Mouse (Mus musculus) heart, postnatal 0 days (tissue): ENCODE results near the gene Ntpcr.

Source experiments
- CTCF ChIP-seq: IDR thresholded peaks from 2 replicates; pipeline ENCODE4 v1.5.1; 2016; ENCODE audit warnings: antibody characterized with exemption, control low read depth, low read depth
- EP300 ChIP-seq: IDR thresholded peaks from 2 replicates; pipeline ENCODE4 v1.6.1; 2016; ENCODE audit warnings: antibody characterized with exemption, low read depth

DNA sequence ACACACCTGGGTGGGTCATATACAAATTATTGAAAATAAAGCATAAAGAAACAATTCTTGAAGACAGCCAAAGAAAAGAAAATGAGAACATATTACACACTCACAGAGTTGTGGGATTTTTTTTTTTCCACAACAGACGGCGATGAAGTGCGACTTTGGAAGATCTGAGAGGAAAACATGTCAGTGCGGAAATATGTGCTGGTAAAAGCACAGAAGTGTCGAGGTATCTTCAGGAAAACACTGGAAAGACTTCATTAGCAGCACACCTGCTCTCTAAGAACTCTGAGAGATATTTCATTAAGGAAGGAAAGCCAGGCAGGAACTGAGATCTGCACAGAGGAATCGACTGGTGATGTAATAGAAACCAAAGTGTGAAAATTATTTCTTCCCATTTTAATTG, 33.8 kb upstream of the Ntpcr start:
- TF ChIP-seq CTCF (no peak), EP300 (no peak)
